Mouse (Mus musculus) ES-Bruce4 (cell line): ENCODE results near the gene Gm10320.

ENCODE experiments used
- CTCF ChIP-seq: IDR thresholded peaks from one replicate; pipeline ENCODE4 v1.8.1; 2011; ENCODE audit warnings: low read depth, low read length
- EP300 ChIP-seq: IDR thresholded peaks from 2 replicates; pipeline ENCODE4 v1.6.1; 2011; ENCODE audit warnings: low read depth, low read length; ENCODE audit not compliant: insufficient read depth
- POLR2A ChIP-seq: IDR thresholded peaks from one replicate; pipeline ENCODE4 v1.8.1; 2011; ENCODE audit warnings: low read length; ENCODE audit not compliant: insufficient read depth

DNA sequence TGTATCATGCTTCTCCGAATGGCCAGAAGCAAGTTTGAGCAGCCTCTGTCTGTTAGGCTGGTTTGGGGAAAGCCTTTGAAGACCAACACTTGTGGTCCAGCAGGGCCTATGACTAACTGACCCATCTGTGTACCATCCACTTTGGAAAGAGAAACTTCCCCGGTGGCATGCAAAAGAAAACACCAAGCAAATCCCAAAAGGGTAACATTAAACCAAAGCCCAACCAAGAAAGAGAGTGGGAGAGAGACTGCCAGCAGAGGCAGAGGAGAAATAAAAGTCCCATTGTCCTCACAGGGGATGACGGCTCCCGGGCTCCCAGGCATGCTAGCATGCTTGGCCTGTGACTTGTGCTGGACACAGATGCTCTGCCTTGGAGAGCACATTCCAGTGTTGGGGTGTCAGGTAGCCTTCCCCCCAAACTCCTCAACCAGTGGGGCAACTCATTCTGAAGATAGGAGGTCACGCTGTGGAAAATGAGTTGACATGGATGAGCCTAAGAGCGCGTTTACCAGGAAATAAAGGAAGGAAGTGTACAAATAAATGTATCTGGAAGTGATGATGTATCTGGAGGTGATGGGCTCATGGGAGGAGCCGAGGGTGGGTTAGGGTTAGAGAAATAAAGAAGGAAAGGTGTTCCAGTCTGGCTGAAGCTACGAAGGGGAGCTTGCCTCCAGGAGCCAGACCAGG, 911 bp upstream of the Gm10320 start:
- TF ChIP-seq CTCF (no peak), POLR2A (no peak), EP300 (no peak)
